Mouse (Mus musculus): ENCODE measurements around the gene Crygb. TPM values are rescaled to one million over a fixed set of nuclear protein-coding genes. Genes with fewer than 3 reads are reported as not detected.

Gene Crygb
- 0.99 TPM in 1 of 2 replicates, not detected in the other for polyA plus RNA-seq (2014; fragmentation: Nextera tagmentation; extraction: Ambion mirVana)

GRCm38 (mm10) chr1:65082188-65082587, at the start of gene Crygb:
Crygb (minus strand) TSS chr1:65082288.
- H3K9me3 ChIP-seq (ENCODE audit: control insufficient read depth, low read length): no peaks in the 10 kb centered on the region
- no peaks in the 10 kb centered on the region for H3K27me3 ChIP-seq (ENCODE audit: control insufficient read depth, insufficient read depth, low read length)
- H3K27ac ChIP-seq: no peak within 1 kb of the TSS
- no peak for ATAC-seq (ENCODE audit: low FRiP score)
- no peaks in the 10 kb centered on the region for H3K4me1 ChIP-seq (replicated peaks; ENCODE audit: control insufficient read depth, insufficient read depth, low read length)
- H3K4me2 ChIP-seq (replicated peaks): no peak within 1 kb of the TSS
- H3K4me3 ChIP-seq (replicated peaks; ENCODE audit: low read length): no peak within 1 kb of the TSS
- no peaks in the 10 kb centered on the region for H3K36me3 ChIP-seq (replicated peaks; ENCODE audit: control insufficient read depth, insufficient read depth)
- no peak for DNase-seq (ENCODE audit: low spot score)
- 34% methylated on average over 7 of the region's 7 CpGs for WGBS
- H3K9ac ChIP-seq: 0 out of 2 replicates have a peak within 1 kb of the TSS, but pooled peaks have one; percentile 8

GRCm38 (mm10) chr1:65131671-65132070, 49.6 kb upstream of the Crygb start:
- no peak for DNase-seq (ENCODE audit: low spot score)
- H3K27me3 ChIP-seq (ENCODE audit: control insufficient read depth, insufficient read depth, low read length): no peaks in the 10 kb centered on the region
- ATAC-seq (ENCODE audit: low FRiP score): no peak
- no peaks in the 10 kb centered on the region for H3K36me3 ChIP-seq (replicated peaks; ENCODE audit: control insufficient read depth, insufficient read depth)
- no peaks in the 10 kb centered on the region for H3K4me1 ChIP-seq (replicated peaks; ENCODE audit: control insufficient read depth, insufficient read depth, low read length)
- H3K9ac ChIP-seq: no peak overlapping the region
- H3K27ac ChIP-seq: no peak overlapping the region
- H3K9me3 ChIP-seq (ENCODE audit: control insufficient read depth, low read length): no peaks in the 10 kb centered on the region
- WGBS: 97% methylated on average over 1 of the region's 1 CpGs
- no peak overlapping the region for H3K4me3 ChIP-seq (replicated peaks; ENCODE audit: low read length)
- H3K4me2 ChIP-seq (replicated peaks): no peak overlapping the region

DNA sequence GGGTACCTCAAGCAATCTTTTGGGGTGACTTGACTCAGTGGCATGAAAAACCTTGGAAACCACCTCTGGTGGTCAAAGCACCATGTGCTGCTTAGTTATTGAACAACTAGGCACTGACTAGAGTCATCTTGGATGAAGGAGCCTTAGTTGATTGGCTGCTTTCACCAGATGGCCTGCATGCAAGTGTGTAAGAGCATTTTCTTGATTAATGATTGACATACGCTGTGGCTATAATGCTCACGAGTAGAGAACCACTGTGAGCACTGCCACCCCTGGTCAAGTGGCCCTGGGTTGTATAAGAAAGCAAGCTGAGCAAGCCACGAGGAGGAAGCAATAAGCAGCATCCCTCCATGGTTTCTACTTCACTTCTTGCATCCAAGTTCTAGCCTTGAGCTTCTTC, 48.1 kb upstream of the Crygb start:
- Histone ChIP-seq H3K27me3 (ENCODE audit: control insufficient read depth, insufficient read depth, low read length) (no peaks in the 10 kb centered on the region), H3K36me3 (replicated peaks; ENCODE audit: control insufficient read depth, insufficient read depth) (no peaks in the 10 kb centered on the region), H3K4me2 (replicated peaks) (no peak overlapping the region), H3K9me3 (ENCODE audit: control insufficient read depth, low read length) (no peaks in the 10 kb centered on the region), H3K4me3 (replicated peaks; ENCODE audit: low read length) (no peak overlapping the region), H3K9ac (no peak overlapping the region), H3K27ac (no peak overlapping the region), H3K4me1 (replicated peaks; ENCODE audit: control insufficient read depth, insufficient read depth, low read length) (no peaks in the 10 kb centered on the region)
- ATAC-seq (ENCODE audit: low FRiP score) (no peak), DNase-seq (ENCODE audit: low spot score) (no peak)
- WGBS: 80% methylated on average over 3 of the region's 3 CpGs

- Histone ChIP-seq H3K4me2 (replicated peaks) (no peak overlapping the region), H3K27me3 (ENCODE audit: control insufficient read depth, insufficient read depth, low read length) (no peaks in the 10 kb centered on the region), H3K36me3 (replicated peaks; ENCODE audit: control insufficient read depth, insufficient read depth) (no peaks in the 10 kb centered on the region), H3K27ac (no peak overlapping the region), H3K9ac (no peak overlapping the region), H3K9me3 (ENCODE audit: control insufficient read depth, low read length) (no peaks in the 10 kb centered on the region), H3K4me3 (replicated peaks; ENCODE audit: low read length) (no peak overlapping the region), H3K4me1 (replicated peaks; ENCODE audit: control insufficient read depth, insufficient read depth, low read length) (no peaks in the 10 kb centered on the region)
- WGBS: 76% methylated on average over 3 of the region's 3 CpGs
- no peak for DNase-seq (ENCODE audit: low spot score)
- no peak for ATAC-seq (ENCODE audit: low FRiP score)
Measured at GRCm38 (mm10) chr1:65129634-65130180, 47.6 kb upstream of the Crygb start.

DNA sequence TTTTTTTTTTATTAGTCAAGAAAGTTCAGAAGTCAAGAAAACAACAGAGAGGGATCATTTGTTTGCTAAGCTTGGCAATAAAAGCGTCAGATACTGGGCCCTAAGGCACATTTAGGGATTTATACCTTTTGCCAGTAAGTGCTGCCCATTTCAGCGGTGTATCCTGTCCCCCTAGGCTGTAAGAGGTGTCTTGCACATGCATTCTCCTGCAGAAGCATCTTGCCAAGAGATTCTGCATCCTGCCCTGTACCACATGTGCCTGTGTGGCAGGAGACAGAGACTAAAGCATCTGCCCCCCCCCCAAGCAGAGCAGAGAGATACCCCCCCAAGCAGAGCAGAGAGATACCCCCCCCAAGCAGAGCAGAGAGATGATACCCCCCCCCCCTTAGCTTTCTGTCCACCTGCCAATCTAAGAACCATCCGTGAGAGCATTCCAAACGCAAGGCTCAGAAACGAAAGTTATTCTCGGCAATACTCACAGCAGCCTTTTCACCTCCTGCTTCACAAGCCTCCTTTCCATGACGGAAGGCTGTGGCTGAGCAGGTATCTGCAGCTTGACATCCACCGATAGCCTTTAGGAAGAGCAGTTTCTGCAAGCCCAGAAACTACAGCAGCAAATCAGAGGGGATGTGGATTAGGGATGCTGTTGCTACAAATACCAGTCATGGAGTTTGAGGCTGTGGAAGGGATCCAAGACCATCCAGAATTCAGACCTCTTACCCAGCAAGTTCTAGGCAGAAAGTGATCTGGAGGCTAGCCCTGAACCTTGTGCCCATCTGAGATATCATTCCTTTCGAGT, 40.7 kb upstream of the Crygb start, which contains the start of gene D630023F18Rik:
TSS of gene D630023F18Rik (minus strand) at position 641 of the 799 bp plus-strand sequence.
- ATAC-seq (ENCODE audit: low FRiP score) (no peak), DNase-seq (ENCODE audit: low spot score) (no peak)
- Histone ChIP-seq H3K9me3 (ENCODE audit: control insufficient read depth, low read length) (no peaks in the 10 kb centered on the region), H3K4me3 (replicated peaks; ENCODE audit: low read length) (peak within 1 kb of the TSS; percentile 22), H3K4me2 (replicated peaks) (peak within 1 kb of the TSS; percentile 48), H3K4me1 (replicated peaks; ENCODE audit: control insufficient read depth, insufficient read depth, low read length) (no peaks in the 10 kb centered on the region), H3K27ac (no peak within 1 kb of the TSS), H3K36me3 (replicated peaks; ENCODE audit: control insufficient read depth, insufficient read depth) (no peaks in the 10 kb centered on the region), H3K27me3 (ENCODE audit: control insufficient read depth, insufficient read depth, low read length) (no peaks in the 10 kb centered on the region), H3K9ac (no peak within 1 kb of the TSS)
- WGBS: 36% methylated on average over 9 of the region's 9 CpGs

- Histone ChIP-seq H3K27ac (no peak within 1 kb of the TSS), H3K27me3 (ENCODE audit: control insufficient read depth, insufficient read depth, low read length) (no peaks in the 10 kb centered on the region), H3K9ac (no peak within 1 kb of the TSS), H3K9me3 (ENCODE audit: control insufficient read depth, low read length) (no peaks in the 10 kb centered on the region), H3K36me3 (replicated peaks; ENCODE audit: control insufficient read depth, insufficient read depth) (no peaks in the 10 kb centered on the region), H3K4me2 (replicated peaks) (no peak within 1 kb of the TSS), H3K4me3 (replicated peaks; ENCODE audit: low read length) (no peak within 1 kb of the TSS), H3K4me1 (replicated peaks; ENCODE audit: control insufficient read depth, insufficient read depth, low read length) (no peaks in the 10 kb centered on the region)
- ATAC-seq (ENCODE audit: low FRiP score) (no peak), DNase-seq (ENCODE audit: low spot score) (no peak)
- 88% methylated on average over 1 of the region's 1 CpGs for WGBS
Measured at GRCm38 (mm10) chr1:65119438-65119837, 37.4 kb upstream of the Crygb start, which contains the start of gene Gm28845. Gm28845 (minus strand) TSS chr1:65119558.

- no peaks in the 10 kb centered on the region for H3K9me3 ChIP-seq (ENCODE audit: control insufficient read depth, low read length)
- H3K4me3 ChIP-seq (replicated peaks; ENCODE audit: low read length): no peak overlapping the region
- no peak overlapping the region for H3K27ac ChIP-seq
- 88% methylated on average over 8 of the region's 8 CpGs for WGBS
- H3K4me1 ChIP-seq (replicated peaks; ENCODE audit: control insufficient read depth, insufficient read depth, low read length): no peaks in the 10 kb centered on the region
- H3K9ac ChIP-seq: no peak overlapping the region
- no peak overlapping the region for H3K4me2 ChIP-seq (replicated peaks)
- ATAC-seq (ENCODE audit: low FRiP score): no peak
- DNase-seq (ENCODE audit: low spot score): no peak
- H3K36me3 ChIP-seq (replicated peaks; ENCODE audit: control insufficient read depth, insufficient read depth): no peaks in the 10 kb centered on the region
- H3K27me3 ChIP-seq (ENCODE audit: control insufficient read depth, insufficient read depth, low read length): no peaks in the 10 kb centered on the region
Measured at GRCm38 (mm10) chr1:65118150-65118913, 36.2 kb upstream of the Crygb start.

GRCm38 (mm10) chr1:65113536-65114172, 31.6 kb upstream of the Crygb start:
- Histone ChIP-seq H3K9ac (no peak overlapping the region), H3K4me1 (replicated peaks; ENCODE audit: control insufficient read depth, insufficient read depth, low read length) (no peaks in the 10 kb centered on the region), H3K27ac (no peak overlapping the region), H3K27me3 (ENCODE audit: control insufficient read depth, insufficient read depth, low read length) (no peaks in the 10 kb centered on the region), H3K4me3 (replicated peaks; ENCODE audit: low read length) (no peak overlapping the region), H3K36me3 (replicated peaks; ENCODE audit: control insufficient read depth, insufficient read depth) (no peaks in the 10 kb centered on the region), H3K9me3 (ENCODE audit: control insufficient read depth, low read length) (no peaks in the 10 kb centered on the region), H3K4me2 (replicated peaks) (no peak overlapping the region)
- no peak for DNase-seq (ENCODE audit: low spot score)
- no peak for ATAC-seq (ENCODE audit: low FRiP score)
- WGBS: 95% methylated on average over 5 of the region's 5 CpGs

GRCm38 (mm10) chr1:65112807-65113196, 30.7 kb upstream of the Crygb start:
- no peak overlapping the region for H3K9ac ChIP-seq
- no peaks in the 10 kb centered on the region for H3K4me1 ChIP-seq (replicated peaks; ENCODE audit: control insufficient read depth, insufficient read depth, low read length)
- 40% methylated on average over 14 of the region's 14 CpGs for WGBS
- no peaks in the 10 kb centered on the region for H3K36me3 ChIP-seq (replicated peaks; ENCODE audit: control insufficient read depth, insufficient read depth)
- H3K27ac ChIP-seq: no peak overlapping the region
- ATAC-seq (ENCODE audit: low FRiP score) (no peak), DNase-seq (ENCODE audit: low spot score) (no peak)
- H3K27me3 ChIP-seq (ENCODE audit: control insufficient read depth, insufficient read depth, low read length): no peaks in the 10 kb centered on the region
- H3K9me3 ChIP-seq (ENCODE audit: control insufficient read depth, low read length): no peaks in the 10 kb centered on the region
- H3K4me3 ChIP-seq (replicated peaks; ENCODE audit: low read length): no peak overlapping the region
- H3K4me2 ChIP-seq (replicated peaks): peak overlapping the region; percentile 36

Measured in hindbrain, embryonic 14.5 days (tissue).